Mouse (Mus musculus): ENCODE measurements around the gene Rap1gap. TPM values are rescaled to one million over a fixed set of nuclear protein-coding genes. Genes with fewer than 3 reads are reported as not detected.

The Rap1gap gene
- polyA plus RNA-seq, 1 experiment, result 6.5 TPM

GRCm38 (mm10) chr4:137744433-137744918, 80.0 kb downstream of the Rap1gap start:
- no peak for DNase-seq (ENCODE audit: low read depth)

GRCm38 (mm10) chr4:137747091-137747490, 82.6 kb downstream of the Rap1gap start:
- DNase-seq (ENCODE audit: low read depth), result no peak

GRCm38 (mm10) chr4:137747590-137747989, 83.1 kb downstream of the Rap1gap start:
- no peak for DNase-seq (ENCODE audit: low read depth)

- no peak for DNase-seq (ENCODE audit: low read depth)
These were observed 84.2 kb downstream of the Rap1gap start for GRCm38 (mm10) chr4:137748726-137749125.

- no peak for DNase-seq (ENCODE audit: low read depth)
These were observed 85.2 kb downstream of the Rap1gap start for GRCm38 (mm10) chr4:137749680-137750079.

GRCm38 (mm10) chr4:137750121-137750520, 85.6 kb downstream of the Rap1gap start:
- no peak for DNase-seq (ENCODE audit: low read depth)

- DNase-seq (ENCODE audit: low read depth), result no peak
These were observed 86.8 kb downstream of the Rap1gap start for GRCm38 (mm10) chr4:137751310-137751709.

- DNase-seq (ENCODE audit: low read depth), result peak; percentile 36
These were observed 87.2 kb downstream of the Rap1gap start for GRCm38 (mm10) chr4:137751717-137752116.

- DNase-seq (ENCODE audit: low read depth), result no peak
These were observed 87.9 kb downstream of the Rap1gap start for GRCm38 (mm10) chr4:137752471-137752870.

GRCm38 (mm10) chr4:137753199-137753598, 88.7 kb downstream of the Rap1gap start:
- no peak for DNase-seq (ENCODE audit: low read depth)

GRCm38 (mm10) chr4:137754446-137754845, 89.9 kb downstream of the Rap1gap start:
- no peak for DNase-seq (ENCODE audit: low read depth)

- no peak for DNase-seq (ENCODE audit: low read depth)
These were observed 98.4 kb downstream of the Rap1gap start for GRCm38 (mm10) chr4:137762886-137763285.

- no peak for DNase-seq (ENCODE audit: low read depth)
These were observed 99.5 kb downstream of the Rap1gap start for GRCm38 (mm10) chr4:137763920-137764495.

- DNase-seq (ENCODE audit: low read depth), result no peak
These were observed 100.1 kb downstream of the Rap1gap start for GRCm38 (mm10) chr4:137764621-137765020.

GRCm38 (mm10) chr4:137765554-137765971, 101.0 kb downstream of the Rap1gap start:
- DNase-seq (ENCODE audit: low read depth), result no peak

GRCm38 (mm10) chr4:137766365-137766764, 101.8 kb downstream of the Rap1gap start:
- DNase-seq (ENCODE audit: low read depth), result no peak

- DNase-seq (ENCODE audit: low read depth), result no peak
These were observed 103.9 kb downstream of the Rap1gap start for GRCm38 (mm10) chr4:137768381-137768780.

- DNase-seq (ENCODE audit: low read depth), result no peak
These were observed 104.3 kb downstream of the Rap1gap start for GRCm38 (mm10) chr4:137768831-137769230.

GRCm38 (mm10) chr4:137769635-137770034, 105.1 kb downstream of the Rap1gap start:
- DNase-seq (ENCODE audit: low read depth), result no peak

- no peak for DNase-seq (ENCODE audit: low read depth)
These were observed 106.5 kb downstream of the Rap1gap start for GRCm38 (mm10) chr4:137770901-137771612.

- no peak for DNase-seq (ENCODE audit: low read depth)
These were observed 107.2 kb downstream of the Rap1gap start for GRCm38 (mm10) chr4:137771749-137772148.

- no peak for DNase-seq (ENCODE audit: low read depth)
These were observed 108.0 kb downstream of the Rap1gap start for GRCm38 (mm10) chr4:137772438-137773056.

GRCm38 (mm10) chr4:137773369-137773899, 108.9 kb downstream of the Rap1gap start:
- DNase-seq (ENCODE audit: low read depth), result no peak
